Mouse (Mus musculus): ENCODE data around the gene Fam185a.

DNA sequence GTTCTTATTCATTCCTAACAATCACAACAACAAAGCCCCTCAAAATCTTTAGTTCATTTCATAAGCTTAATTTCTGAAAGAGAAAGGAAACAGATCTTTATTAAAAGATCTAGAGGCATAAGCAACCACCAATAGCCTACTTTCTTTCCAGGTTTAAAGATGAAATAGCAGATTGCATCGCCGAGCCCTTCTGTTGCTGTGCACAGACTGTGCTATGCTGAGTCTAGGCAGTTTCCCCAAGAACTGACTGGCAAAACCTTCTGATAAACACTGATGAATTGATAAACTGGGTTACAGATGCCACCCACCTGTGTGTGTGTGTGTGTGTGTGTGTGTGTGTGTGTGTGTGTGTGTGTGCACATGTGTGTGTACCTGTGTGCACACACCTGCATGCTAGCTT, 76.2 kb downstream of the Fam185a start:
- no peak for TF ChIP-seq CTCF (IDR thresholded peaks at IDR 0.05; ENCODE audit: borderline replicate concordance, insufficient read depth, low read length)
- TF ChIP-seq POLR2A (IDR thresholded peaks at IDR 0.05; ENCODE audit: low read depth, low read length), result no peak
